Mouse (Mus musculus) forebrain, postnatal 0 days (tissue): Measurements from ENCODE around the gene Ckb. TPM values are rescaled to one million over a fixed set of nuclear protein-coding genes. Genes with fewer than 3 reads are reported as not detected.
A peak's percentile ranks its signal among the peaks of the same experiment; 100 is the strongest.

Experiments
- ATAC-seq: fragments of 200-750 bp; cut with Nextera tagmentation; 2 replicates; pipeline ENCODE4 v1.8.0; 2017; ENCODE audit warnings: mild to moderate bottlenecking, moderate library complexity
- DNase-seq: peaks from one replicate; pipeline ENCODE4 v3.0.0-alpha.2; 2015
- H3K27ac ChIP-seq: fragments of 300-500 bp; sonication (generic); 2 replicates; pipeline ENCODE4 v1.5.1; 2014; ENCODE audit warnings: low read depth, mild to moderate bottlenecking, antibody characterized with exemption, low read length, moderate library complexity, mixed read lengths
- H3K27me3 ChIP-seq: fragments of 300-500 bp; sonication (generic); 2 replicates; pipeline ENCODE4 v1.6.1; 2014; ENCODE audit warnings: mild to moderate bottlenecking, low read length, mixed read lengths; ENCODE audit not compliant: insufficient read depth
- H3K36me3 ChIP-seq: fragments of 300-500 bp; sonication (generic); 2 replicates; pipeline ENCODE4 v1.6.1; 2014; ENCODE audit warnings: mild to moderate bottlenecking, moderate library complexity; ENCODE audit not compliant: insufficient read depth
- H3K4me1 ChIP-seq: fragments of 300-500 bp; sonication (generic); 2 replicates; pipeline ENCODE4 v1.6.1; 2014; ENCODE audit warnings: antibody characterized with exemption; ENCODE audit not compliant: insufficient read depth
- H3K4me2 ChIP-seq: fragments of 300-500 bp; sonication (generic); 2 replicates; pipeline ENCODE4 v1.6.1; 2014; ENCODE audit warnings: low read depth, mild to moderate bottlenecking, moderate library complexity
- H3K4me3 ChIP-seq: fragments of 300-500 bp; sonication (generic); 2 replicates; pipeline ENCODE4 v1.5.1; 2014; ENCODE audit warnings: low read depth, low read length, mixed read lengths
- H3K9ac ChIP-seq: fragments of 300-500 bp; sonication (generic); 2 replicates; pipeline ENCODE4 v1.6.1; 2014; ENCODE audit warnings: mild to moderate bottlenecking
- H3K9me3 ChIP-seq: fragments of 300-500 bp; sonication (generic); 2 replicates; pipeline ENCODE4 v1.6.1; 2016; ENCODE audit warnings: low read length
- CTCF ChIP-seq: sonication (generic); IDR thresholded peaks from 2 replicates; pipeline ENCODE4 v1.5.1; 2016; ENCODE audit warnings: antibody characterized with exemption, control low read depth, low read depth
- WGBS: fragments of 180-500 bp; shearing (Covaris S2); extraction: QIAGEN DNeasy Blood & Tissue Kit; methylation state at CpG from one replicate; pipeline ENCODE4 v1.1.7; 2014; 5-methylcytosine and 5-hydroxymethylcytosine counted together
- polyA plus RNA-seq: library from polyadenylated mRNA; unstranded; fragments of >200 nt; fragmentation: Nextera tagmentation; extraction: Ambion mirVana; gene quantifications from 2 replicates; pipeline ENCODE4 v1.2.1, GENCODE M21; 2015
- total RNA-seq: library from RNA; depleted of rRNA; stranded (reverse); fragments of >200 nt; gene quantifications from 2 replicates; pipeline ENCODE4 v1.2.3, GENCODE M21; 2014

Ckb gene
- total and polyA plus RNA-seq, 2 experiments from 2014 or later: 1,430 to 1,650 TPM

- no peak for TF ChIP-seq CTCF
- WGBS: 27% methylated on average over 8 of the region's 8 CpGs
- DNase-seq (no peak), ATAC-seq (no peak)
- no peaks in the 10 kb centered on the region for H3K9me3 ChIP-seq
- H3K4me1 ChIP-seq: peaks cover 19% of the 10 kb centered on the region
- no peaks in the 10 kb centered on the region for H3K27me3 ChIP-seq
- H3K27ac ChIP-seq: no peak overlapping the region
- peak overlapping the region; percentile 97 for H3K9ac ChIP-seq
- H3K36me3 ChIP-seq: peaks cover 20% of the 10 kb centered on the region; the same call in 1 of the 2 replicates
- peak overlapping the region; percentile 93 for H3K4me2 ChIP-seq
- H3K4me3 ChIP-seq: peak overlapping the region; percentile 82
Measured at GRCm38 (mm10) chr12:111669961-111670360, 2.2 kb downstream of the Ckb start.

DNA sequence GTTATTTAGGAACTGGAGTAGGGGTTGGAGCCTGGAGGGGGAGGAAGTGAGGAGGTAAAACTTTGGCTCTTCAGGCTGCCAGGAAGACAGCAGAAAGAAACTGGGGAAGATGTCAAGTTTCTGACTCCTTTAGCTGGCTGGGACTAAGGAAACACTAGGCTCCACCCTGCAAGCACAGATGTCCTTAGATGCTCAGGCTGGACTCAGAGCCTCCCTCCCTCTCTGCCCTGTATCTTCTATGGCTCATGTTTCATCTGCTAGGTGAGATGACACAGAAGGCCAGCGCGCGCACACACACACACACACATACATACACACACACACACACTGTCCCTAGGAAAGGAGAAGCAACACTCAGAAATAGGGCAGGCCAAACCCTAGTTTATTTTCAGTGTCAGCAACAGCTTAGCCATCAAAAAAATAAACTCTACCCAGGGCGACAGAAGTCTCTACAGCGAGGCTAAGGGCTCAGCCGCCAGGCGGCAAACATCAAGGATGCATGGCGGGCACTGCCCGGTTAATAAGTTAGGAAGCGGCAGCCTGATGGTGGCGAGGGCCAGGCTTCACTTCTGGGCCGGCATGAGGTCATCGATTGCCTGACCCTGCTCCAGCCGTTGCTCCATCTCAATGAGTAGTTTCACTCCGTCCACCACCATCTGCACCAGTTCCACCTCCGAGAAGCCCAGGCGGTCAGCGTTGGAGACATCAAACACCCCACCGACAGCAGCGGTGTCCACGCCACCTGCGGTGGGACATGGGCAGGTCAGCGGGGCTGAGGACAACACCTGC lies 2.9 kb downstream of the Ckb start:
- no peak for ATAC-seq
- Histone ChIP-seq H3K27ac (peak overlapping the region; percentile 62), H3K9ac (0 out of 2 replicates have a peak overlapping the region, but pooled peaks have one; percentile 10), H3K36me3 (peaks cover 20% of the 10 kb centered on the region; the same call in 1 of the 2 replicates), H3K4me2 (peak overlapping the region; percentile 93), H3K9me3 (no peaks in the 10 kb centered on the region), H3K4me3 (peak overlapping the region; percentile 11; the same call in 1 of the 2 replicates), H3K27me3 (no peaks in the 10 kb centered on the region), H3K4me1 (peaks cover 19% of the 10 kb centered on the region)
- DNase-seq: no peak
- WGBS: 48% methylated on average over 23 of the region's 23 CpGs
- TF ChIP-seq CTCF: no peak

DNA sequence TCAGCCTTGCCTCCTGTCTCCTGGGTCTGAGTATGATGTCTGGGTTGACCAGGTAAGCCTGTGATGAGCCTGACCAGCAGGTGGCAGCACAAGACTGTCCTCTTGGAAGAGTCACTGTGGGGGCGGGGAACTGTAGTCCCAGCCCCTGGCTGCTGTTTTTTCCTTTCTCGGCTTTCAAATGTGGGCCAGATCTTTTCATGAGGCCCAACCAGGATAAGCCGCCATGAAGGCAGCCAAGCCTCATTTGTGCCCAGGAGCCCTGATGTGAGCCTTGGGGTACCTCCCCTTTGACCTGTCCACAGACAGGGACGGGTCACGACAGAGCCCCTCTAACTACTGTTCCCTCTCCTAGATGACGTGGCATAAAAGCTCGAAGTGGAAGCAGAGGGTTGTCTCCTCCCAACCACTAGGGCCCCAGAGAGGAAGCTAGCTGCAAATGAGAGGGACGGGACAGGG lies 3.7 kb downstream of the Ckb start:
- Histone ChIP-seq H3K4me3 (0 out of 2 replicates have a peak overlapping the region, but pooled peaks have one; percentile 11), H3K4me1 (peaks cover 19% of the 10 kb centered on the region), H3K9ac (no peak overlapping the region), H3K27ac (peak overlapping the region; percentile 62), H3K9me3 (no peaks in the 10 kb centered on the region), H3K27me3 (no peaks in the 10 kb centered on the region), H3K36me3 (peaks cover 20% of the 10 kb centered on the region; the same call in 1 of the 2 replicates), H3K4me2 (peak overlapping the region; percentile 93)
- TF ChIP-seq CTCF: peak; percentile 96
- WGBS: 0% methylated on average over 8 of the region's 8 CpGs
- DNase-seq (peak; percentile 95), ATAC-seq (peak; percentile 46)

GRCm38 (mm10) chr12:111667421-111667820 lies 4.7 kb downstream of the Ckb start:
- Histone ChIP-seq H3K36me3 (peaks cover 20% of the 10 kb centered on the region; the same call in 1 of the 2 replicates), H3K4me2 (no peak overlapping the region), H3K27me3 (no peaks in the 10 kb centered on the region), H3K9ac (no peak overlapping the region), H3K4me1 (peaks cover 13% of the 10 kb centered on the region), H3K9me3 (no peaks in the 10 kb centered on the region), H3K4me3 (no peak overlapping the region), H3K27ac (no peak overlapping the region)
- TF ChIP-seq CTCF: no peak
- ATAC-seq (no peak), DNase-seq (no peak)
- WGBS: 93% methylated on average over 5 of the region's 5 CpGs

- Histone ChIP-seq H3K4me1 (peaks cover 12% of the 10 kb centered on the region), H3K4me3 (no peak overlapping the region), H3K36me3 (peaks cover 20% of the 10 kb centered on the region; the same call in 1 of the 2 replicates), H3K9ac (no peak overlapping the region), H3K4me2 (no peak overlapping the region), H3K27me3 (no peaks in the 10 kb centered on the region), H3K27ac (no peak overlapping the region), H3K9me3 (no peaks in the 10 kb centered on the region)
- no peak for DNase-seq
- no peak for TF ChIP-seq CTCF
- WGBS: 75% methylated on average over 13 of the region's 13 CpGs
- ATAC-seq: no peak
Measured at GRCm38 (mm10) chr12:111666380-111666779, 5.8 kb downstream of the Ckb start.

GRCm38 (mm10) chr12:111665041-111665880 lies 6.9 kb downstream of the Ckb start:
- H3K4me1 ChIP-seq: peaks cover 12% of the 10 kb centered on the region
- H3K4me3 ChIP-seq: no peak overlapping the region
- WGBS: 84% methylated on average over 13 of the region's 13 CpGs
- no peak for ATAC-seq
- no peak overlapping the region for H3K9ac ChIP-seq
- no peak for TF ChIP-seq CTCF
- no peaks in the 10 kb centered on the region for H3K27me3 ChIP-seq
- H3K4me2 ChIP-seq: no peak overlapping the region
- H3K27ac ChIP-seq: no peak overlapping the region
- H3K36me3 ChIP-seq: peaks cover 20% of the 10 kb centered on the region
- DNase-seq: no peak
- no peaks in the 10 kb centered on the region for H3K9me3 ChIP-seq
